Mouse (Mus musculus): ENCODE measurements around the gene Coch. TPM values are rescaled to one million over a fixed set of nuclear protein-coding genes. Genes with fewer than 3 reads are reported as not detected.
"Not testable (repeated sequence)": the region's sequence is repeated elsewhere in the genome, so short reads cannot be mapped to it uniquely, and the experiment has no call there.

The Coch gene
- total RNA-seq (2021): under 1 TPM; 0.29 to 0.60 TPM

DNA sequence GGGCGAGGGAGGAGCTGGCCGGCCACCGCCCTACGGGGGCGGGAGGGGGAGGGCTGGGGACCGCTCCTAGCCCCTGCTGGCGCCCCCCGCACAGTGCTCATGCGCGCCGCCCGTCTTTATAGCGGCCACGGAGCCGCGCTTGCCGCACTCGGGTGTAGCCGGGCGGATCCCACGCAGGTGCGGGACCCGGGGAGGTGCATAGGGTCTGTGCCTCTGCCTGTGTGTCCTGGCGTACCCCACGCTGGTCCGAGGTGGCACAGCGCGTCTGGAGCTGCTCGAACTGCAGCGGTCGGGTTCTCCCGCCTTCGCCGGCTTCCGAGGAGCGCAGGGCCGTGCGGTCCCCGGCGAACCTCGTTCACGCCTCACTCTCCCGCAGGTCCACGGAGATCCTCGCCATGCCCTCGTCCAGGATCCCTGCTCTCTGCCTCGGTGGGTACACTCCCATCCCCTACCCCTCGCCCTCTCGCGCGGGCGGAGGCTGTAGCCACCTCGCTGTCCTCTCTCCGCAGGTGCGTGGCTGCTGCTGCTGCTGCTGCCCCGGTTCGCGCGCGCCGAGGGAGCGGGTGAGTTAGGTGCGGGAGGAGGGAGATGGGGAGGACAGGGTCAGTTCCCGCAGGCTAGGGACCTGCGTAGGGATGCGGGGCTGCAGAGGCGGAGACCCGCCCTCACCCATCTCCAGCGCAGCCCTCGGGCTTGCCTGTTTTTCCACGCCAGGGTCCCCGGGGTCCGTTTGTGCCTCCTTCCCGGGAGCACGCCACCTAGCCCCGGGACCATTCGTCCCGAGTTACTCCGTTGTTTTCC, at the start of gene Coch:
TSS of gene Coch (plus strand) at position 113 of the 801 bp plus-strand sequence.
- DNase-seq: peak; percentile 13

DNA sequence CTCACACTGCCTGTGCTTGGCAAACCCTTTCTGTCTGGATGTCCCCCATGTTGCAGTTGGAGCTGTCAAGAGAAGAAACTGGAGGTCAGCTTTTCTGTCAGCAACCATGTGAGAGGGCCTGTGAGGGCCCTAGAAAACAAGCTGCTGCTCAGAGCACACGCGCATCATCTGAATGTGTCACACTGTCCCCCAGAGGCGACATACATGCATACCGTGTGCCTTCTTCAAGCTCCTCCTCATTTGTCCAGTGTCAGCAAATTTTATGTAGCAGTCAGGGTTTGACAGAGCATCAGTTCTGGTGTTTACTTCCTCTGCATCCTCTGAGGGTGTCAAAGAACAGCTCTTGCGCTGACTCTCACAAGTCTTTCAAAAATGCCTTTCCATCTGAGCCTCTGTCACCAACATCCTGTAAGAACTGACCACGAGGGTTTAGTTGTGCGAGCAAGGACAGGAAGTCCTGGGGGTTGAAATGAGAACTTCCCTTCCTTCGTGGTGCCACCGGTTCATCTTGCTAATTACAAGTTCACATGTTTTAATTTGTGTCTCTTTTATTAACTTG, 49.7 kb upstream of the Coch start:
- no peak for DNase-seq

DNA sequence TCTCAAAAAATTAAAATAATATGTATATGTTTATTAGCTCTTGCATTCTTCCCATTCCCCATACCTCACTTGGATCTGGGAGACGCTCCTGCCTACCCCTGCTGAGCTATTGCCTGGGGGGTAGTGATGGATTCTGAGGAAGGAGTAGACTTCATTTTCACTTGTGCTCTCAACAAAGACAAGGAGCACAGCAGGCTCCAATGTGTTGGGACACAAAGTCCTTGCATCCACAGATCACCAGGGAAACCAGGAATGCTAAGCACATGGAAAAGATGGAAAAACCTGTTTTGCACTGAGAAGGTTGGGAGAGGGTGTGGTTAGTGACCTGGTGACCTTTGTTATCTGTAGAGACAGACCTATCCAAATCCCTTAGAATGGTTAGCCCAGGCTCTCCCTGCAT, 38.1 kb upstream of the Coch start:
- DNase-seq: no peak

DNA sequence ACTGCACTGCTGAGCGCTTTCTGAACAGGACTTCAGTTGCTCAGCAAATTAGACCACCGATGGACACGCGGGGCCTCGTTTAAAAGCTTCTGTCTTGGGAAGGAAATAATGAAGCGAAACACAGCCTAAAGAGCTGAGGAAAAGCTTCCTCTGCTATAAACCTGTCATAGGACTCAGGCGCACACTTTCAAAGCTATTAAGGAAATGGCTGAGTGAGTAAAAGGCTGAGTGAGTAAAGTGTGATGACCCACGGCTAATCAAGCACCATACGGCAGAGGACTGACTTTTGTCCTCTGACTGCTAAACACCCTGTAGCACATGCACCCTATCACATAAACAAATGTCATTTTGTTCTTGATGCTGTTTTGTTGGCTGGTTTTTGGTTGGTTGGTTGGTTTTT, 31.7 kb upstream of the Coch start:
- DNase-seq: no peak

DNA sequence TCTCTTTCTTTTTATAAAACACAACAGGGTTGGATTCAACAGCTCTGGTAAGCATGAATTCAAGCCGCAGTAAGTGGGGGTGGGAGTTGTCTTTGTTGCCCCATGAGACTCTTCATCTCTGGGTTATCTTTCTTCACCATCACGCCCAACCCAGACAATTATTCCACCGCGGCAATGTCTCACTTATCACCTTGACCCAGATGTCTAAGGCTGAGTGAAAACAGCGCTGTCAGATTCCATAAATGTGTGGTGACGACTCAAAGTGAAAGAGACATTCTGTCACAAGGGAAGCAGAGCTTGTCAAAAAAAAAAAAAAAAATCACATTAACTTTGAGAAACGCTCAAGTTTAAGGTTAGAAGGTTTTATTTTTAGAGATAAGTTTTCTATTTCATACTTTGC, 25.9 kb upstream of the Coch start:
- no peak for DNase-seq

DNA sequence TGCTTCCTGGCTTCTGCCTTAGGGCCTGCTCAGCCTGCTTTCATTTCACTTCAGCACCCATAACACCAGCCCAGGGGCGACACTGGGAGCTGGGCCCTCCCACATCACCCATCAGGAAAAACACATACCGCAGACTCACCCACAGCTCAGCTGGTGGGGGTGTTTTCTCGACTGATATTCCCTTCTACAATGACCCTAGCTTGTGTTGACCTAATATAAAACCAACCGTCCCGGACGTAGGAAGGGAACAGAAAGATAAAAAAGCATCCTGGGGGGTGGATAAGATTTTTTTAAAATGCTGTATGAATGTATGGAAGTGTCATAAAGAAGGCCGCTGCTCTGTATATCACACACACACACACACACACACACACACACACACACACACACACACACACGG, 23.7 kb upstream of the Coch start:
- DNase-seq: no peak

DNA sequence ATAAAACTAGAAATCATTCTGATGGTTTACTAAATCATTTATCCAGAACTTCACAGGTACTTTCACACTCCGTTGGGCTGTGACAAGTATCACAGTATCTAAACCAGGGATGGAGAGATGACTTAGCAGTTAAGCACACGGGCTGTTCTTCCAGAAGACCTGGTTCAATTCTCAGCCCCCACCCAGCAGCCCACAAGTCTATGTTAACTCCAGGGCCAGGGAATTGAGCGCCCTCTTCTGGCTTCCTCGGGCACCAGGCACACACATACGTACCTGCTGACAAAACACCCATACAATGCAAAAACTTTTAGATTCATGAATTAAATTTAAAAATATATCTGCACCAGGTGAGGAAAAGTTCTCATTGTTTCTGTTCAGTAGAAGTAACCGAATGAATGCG, 23.2 kb upstream of the Coch start:
- DNase-seq: no peak

DNA sequence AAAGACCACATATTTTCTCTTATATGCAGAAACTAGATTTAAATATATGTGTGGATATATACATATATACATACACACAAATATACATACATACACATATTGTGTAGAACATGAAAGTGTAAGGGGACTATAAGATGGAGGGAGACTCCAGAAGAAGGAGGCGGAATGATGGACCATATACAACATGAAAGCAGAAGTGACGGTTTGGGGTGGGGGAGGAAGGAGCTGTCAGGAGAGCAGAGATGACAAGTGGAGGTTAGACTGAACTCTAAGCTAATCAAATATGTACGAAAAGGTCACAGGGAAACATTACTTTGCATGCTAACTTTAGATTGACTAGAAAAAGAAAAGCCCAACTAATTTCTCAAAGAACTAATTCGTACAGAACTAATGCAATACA, 20.5 kb upstream of the Coch start:
- no peak for DNase-seq

DNA sequence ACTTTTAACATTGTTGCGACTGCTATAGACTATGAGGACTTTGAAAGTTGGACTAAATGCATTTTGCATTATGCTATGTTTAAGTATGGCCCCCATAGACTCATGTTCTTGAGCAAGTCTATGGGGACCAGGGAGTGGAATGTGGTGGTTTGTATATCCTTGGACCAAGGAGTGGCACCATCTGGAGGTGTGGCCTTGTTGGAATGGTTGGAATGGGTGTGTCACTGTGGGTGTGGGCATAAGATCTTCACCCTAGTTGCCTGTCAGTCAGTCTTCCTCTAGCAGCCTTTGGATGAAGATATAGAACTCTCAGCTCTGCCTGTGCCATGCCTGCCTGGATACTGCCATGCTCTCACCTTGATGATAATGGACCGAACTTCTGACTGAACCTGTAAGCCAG, 15.3 kb upstream of the Coch start:
- not testable (repeated sequence) for DNase-seq

DNA sequence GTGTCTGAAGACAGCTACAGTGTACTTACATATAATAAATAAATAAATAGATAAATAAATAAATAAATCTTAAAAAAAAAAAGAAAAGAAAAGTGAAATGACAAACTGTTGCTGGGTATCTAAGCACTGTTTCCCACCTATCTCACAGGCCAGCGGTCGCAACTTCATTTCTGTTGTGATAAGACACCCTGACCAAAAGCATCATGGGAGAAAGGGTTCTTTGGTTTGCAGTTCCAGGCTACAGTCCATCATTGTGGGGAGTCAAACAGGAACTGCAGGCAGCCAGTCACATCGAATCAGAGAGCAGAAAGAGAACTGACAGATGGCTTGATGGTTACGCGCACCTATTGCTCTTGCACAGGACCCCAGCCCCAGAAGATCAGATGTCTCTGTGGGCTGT, 3.9 kb upstream of the Coch start:
- no peak for DNase-seq

DNA sequence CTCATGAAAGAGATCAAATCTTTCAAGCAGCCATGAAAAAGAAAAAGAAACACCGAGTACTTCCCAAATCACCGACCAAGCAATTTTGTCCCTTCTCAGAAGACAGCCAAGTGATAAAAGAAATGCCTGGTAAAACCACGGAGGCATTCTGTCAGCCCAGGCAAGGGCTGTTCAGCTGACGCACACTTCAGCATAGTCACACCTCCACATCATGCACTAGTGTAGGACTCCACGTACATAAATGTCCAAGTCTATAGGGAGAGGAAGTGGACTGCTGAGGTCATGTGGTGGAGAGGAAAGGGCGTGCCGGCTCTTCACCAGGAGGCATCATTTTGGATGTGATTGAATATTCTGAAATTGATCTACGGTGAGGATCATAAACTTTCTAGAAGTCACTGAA, 1.2 kb upstream of the Coch start:
- DNase-seq: no peak

DNA sequence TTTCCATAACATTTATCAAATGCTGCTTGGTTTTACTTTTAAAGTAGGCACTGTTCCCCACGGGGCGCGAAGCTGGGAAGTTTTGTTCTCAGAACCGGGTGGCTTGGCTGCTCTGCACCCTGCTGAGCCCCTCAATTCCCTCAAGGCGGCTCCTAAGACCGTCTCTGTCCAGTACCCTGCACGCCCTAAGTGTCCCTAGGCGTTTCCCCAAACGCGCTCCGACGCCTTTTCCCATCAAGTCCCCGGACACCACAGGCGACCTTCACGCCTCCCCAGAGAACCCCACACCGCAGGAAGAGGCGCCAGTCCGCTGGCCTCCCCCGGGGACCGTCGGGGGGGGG, 283 bp upstream of the Coch start:
- peak; percentile 9 for DNase-seq

DNA sequence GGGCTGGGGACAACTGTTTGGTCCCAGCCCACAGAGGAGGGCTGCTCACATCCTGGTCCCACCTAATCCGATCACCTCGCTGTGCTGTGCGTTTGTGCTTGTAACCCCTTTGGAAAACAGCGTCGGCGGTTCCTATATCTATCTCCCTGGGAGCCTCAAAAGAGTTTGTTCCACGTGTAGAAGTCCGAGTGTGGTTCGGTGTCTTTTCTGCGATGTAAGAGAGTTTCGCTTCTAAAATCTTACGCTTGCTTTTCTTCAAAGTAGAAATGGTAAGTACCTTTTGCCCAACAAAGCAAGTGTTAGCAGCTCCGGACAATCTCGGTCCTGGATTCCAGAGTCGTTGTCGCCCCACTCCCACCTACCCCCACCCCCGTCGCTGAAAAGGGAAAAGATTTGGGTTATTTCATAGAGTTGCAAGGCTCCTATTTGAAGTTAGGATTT, 909 bp downstream of the Coch start:
- DNase-seq: no peak

DNA sequence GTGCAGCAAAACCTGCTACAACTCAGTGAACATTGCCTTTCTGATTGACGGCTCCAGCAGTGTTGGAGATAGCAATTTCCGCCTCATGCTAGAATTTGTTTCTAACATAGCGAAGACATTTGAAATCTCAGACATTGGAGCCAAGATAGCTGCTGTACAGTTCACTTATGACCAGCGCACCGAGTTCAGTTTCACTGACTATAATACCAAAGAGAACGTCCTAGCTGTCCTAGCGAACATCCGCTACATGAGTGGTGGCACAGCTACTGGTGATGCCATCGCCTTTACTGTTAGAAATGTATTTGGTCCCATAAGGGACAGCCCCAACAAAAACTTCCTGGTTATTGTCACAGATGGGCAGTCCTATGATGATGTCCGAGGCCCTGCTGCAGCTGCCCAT, 10.2 kb downstream of the Coch start:
- no peak for DNase-seq

DNA sequence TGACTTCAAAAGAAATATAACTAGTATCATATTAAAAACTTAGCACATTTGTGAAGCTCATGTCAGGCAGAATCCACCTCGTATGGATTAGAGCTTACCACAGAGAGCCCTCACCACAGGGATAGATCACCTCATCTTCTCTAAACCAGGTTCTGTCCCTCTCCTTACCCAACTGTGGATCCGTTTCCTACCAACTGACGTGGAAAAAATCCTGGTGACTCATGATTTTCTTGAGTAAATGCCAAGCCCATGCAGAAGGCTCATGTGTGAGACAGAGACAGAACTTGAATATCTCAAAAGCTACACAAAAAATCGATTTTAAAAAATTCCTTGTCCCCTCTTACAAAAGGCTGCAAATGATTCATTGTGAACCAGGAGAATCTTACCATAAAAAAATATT, 13.0 kb downstream of the Coch start:
- DNase-seq: no peak

DNA sequence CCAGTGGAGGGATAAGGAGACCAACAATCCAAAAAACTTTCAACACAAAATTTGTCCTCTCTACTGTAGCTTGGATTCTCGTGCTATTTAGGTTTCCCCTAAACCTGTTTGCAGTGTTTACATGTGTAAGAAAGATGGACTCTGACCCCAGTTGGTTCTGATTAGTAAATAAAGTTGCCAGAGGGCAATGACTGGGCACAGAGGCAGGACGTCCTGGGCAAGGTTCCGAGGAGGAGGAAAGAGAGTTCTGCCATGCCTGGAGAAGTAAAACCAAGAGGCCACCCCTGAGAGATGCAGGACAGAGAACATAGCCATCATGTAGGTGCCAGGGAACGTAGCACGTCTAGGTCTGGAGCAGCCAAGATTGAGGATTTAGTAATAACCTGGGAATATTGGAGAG, 19.2 kb downstream of the Coch start:
- DNase-seq: no peak

DNA sequence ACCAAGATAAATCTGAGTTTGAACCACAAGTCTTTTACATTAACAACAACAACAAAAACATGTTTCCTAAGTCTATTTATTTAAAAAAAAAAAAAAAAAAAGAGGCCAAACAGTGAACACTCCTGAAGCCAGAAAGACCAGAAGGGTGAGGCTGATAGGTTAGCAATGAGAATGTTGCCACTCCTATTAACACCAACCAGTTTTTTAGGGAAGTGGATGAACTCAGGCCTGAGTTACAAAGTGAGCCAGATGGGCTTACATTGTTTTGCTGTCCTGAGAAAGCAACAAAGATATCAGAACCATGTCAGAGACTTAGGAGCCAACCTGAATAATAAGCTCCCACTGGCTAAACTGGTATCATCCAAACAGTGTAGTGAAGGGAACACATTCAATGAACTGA, 27.4 kb downstream of the Coch start:
- no peak for DNase-seq

DNA sequence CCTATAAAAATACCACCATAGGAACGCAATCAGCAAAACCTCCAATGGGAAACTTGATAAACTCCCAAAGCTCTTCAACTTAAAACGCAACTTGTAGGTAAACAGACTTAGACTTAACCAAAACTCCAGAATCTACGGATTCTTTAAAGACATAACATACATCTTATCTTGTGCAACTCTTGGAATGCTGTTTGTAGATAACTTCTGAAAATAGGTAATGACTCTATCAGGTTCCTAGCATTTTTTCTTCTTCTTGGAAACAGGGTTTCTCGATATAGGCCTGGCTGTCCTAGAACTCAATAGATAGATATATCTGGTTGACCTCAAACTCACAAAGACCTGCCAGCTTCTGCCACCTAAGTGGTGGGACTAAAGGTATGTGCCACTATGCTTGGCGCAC, 28.0 kb downstream of the Coch start:
- DNase-seq: no peak

DNA sequence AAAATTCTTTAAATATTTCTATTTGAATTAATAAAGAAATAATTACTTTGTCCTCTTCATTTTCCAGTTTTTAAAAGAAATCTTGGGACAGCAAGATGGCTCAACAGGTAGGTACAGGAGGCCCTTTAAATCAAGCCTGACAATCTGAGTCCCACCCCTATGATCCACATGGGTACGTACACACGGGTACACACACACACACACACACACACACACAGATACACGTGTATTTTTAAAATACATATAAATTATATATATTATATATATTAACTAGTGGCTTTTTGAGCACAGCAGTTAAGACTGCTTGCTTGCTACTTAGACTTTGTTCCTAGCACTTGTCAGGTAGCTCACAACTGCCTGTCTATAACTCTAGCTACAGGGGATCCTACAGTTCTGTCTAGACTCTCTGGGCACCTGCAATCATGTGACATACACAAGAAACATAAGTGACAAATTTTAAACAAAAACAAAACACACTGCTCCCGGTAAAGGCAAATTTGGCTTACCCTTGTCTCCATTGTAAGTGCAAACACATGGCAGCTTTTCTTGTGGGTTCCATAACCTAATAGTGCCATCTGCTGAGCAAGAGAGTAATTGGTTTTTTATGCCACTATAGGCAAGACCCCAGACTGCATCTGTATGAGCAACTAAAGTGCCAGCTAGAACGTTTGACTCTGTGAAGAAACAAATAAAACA, 29.7 kb downstream of the Coch start:
- no peak for DNase-seq

DNA sequence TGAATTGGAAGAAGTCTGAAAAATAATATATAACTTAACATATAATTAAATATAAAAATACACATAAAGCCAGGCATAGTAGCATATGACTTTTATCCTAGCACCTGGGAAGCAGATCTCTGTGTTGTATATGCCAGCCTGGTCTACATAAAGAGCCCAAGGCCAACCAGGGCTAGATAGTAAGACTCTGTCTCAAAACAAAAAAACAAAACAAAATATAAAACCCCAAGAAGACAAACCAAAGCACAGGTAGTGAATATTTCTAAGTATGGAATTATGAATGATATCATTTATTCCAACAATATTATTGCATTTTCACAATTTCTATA, 30.2 kb downstream of the Coch start:
- DNase-seq: no peak

DNA sequence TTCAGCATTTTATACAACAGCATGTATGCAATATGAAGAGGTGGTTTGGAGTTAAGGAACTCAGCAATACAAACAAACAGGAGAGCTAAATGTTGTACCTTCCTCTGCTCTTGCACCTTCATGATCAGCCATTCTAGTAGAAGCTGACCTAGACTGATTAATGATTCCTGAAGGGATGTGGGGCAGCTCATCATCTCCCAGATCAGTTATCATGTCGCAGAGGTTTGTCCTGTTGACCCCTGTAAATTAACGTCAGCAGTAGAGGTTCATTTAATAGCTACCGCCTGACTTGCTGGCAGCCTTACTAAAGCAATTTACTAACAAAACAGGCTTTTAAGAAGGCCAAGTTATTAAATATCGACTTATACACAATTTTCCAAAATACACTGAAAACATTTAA, 40.3 kb downstream of the Coch start:
- no peak for DNase-seq

DNA sequence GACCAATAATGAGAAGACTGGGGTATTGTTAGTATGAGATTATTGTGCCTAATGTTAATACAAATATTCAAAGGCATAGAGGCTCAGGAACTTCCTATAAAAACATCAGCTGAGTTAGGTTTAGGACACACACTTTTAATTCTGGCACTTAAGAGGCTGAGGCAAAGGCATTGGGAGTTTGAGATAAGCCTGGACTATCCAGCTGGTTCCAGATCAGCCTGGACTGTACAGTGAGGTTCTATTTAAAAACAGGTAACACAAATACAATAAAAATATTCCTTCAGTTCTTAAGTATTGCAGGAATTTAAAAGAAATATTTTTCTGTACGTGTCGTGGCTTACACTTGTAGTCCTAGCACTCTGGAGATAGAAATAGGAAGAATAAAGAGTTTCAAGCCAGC, 43.1 kb downstream of the Coch start:
- DNase-seq: no peak

DNA sequence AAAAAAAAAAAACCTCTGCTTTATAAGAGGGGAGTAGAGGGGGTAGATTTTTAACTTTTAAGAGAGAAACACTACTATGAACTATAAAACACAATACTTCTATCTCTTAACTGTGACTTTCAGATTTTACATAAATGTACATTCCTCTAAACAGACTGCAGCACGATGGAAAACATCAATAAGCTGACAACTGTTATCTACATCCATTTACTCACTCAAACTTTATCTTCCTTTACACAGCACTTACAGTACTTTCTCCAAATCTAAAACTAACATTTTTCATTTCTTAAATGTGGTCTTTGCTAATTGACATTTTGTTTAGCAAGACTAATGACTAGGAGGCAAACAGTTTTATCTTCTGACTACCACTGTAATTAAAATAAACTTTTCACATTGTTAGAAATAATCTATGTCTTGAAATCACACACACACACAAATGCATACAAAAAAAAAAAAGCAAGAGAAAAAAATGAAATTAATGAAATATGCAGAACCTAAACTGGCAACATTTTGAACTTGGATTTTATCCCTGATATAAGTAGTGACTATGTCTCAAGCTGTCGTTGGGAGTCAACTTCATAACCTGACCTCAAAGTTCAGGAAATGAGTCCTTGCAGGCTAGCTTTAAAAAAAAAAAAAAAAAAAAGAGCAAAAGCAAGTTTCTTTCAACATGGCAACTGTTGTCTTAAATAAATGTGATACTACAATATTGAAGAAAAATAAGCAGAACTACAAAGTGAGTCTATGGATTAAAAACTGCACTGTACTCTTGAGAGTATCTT, 43.7 kb downstream of the Coch start:
- no peak for DNase-seq

DNA sequence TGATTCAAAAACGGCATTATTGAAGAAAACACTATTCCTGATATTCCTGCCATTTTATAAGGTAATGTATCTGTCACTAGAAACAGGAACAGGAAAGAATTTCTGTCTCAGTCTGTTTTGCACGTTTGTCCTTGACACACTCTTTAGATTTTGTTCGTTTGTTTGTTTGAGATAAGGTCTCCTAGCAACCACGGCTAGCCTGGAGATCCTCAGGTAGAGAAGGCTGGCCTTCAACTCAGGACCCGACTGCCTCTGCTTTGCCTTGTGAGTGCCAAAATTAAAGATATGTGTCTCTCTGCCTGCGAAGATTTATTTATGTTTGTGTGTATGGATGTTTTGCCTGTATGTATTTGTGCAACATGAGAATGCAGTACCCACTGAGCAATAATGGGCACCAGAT, 48.7 kb downstream of the Coch start:
- no peak for DNase-seq

Data from heart, postnatal 4 days (tissue).